Mouse (Mus musculus) testis, adult 2 months (tissue): ENCODE data around the gene Gm45234. TPM values are rescaled to one million over a fixed set of nuclear protein-coding genes. Genes with fewer than 3 reads are reported as not detected.

Source experiments
- H3K27ac ChIP-seq: fragments of 200-500 bp; 2 replicates; pipeline ENCODE4 v1.5.1; 2012; ENCODE audit warnings: low read depth, low read length; ENCODE audit not compliant: control insufficient read depth, insufficient read depth
- H3K27me3 ChIP-seq: fragments of 200-500 bp; 2 replicates; pipeline ENCODE4 v1.6.1; 2012; ENCODE audit warnings: mild to moderate bottlenecking, low read length, moderate library complexity; ENCODE audit not compliant: control insufficient read depth, insufficient read depth
- H3K36me3 ChIP-seq: fragments of 200-500 bp; 2 replicates; pipeline ENCODE4 v1.6.1; 2012; ENCODE audit warnings: mild to moderate bottlenecking, low read length; ENCODE audit not compliant: control insufficient read depth, insufficient read depth
- H3K4me1 ChIP-seq: fragments of 200-500 bp; 2 replicates; pipeline ENCODE4 v1.6.1; 2012; ENCODE audit warnings: low read length; ENCODE audit not compliant: control insufficient read depth, insufficient read depth
- H3K4me3 ChIP-seq: fragments of 200-500 bp; 2 replicates; pipeline ENCODE4 v1.5.1; 2012; ENCODE audit warnings: low read depth, mild to moderate bottlenecking, low read length, moderate library complexity, mixed read lengths; ENCODE audit not compliant: control insufficient read depth
- CTCF ChIP-seq: fragments of 200-500 bp; IDR thresholded peaks from 2 replicates; pipeline ENCODE4 v1.5.1; 2012; ENCODE audit warnings: low read depth, mild to moderate bottlenecking, inconsistent platforms, low read length, moderate library complexity; ENCODE audit not compliant: control insufficient read depth, insufficient read depth, insufficient replicate concordance
- POLR2A ChIP-seq: fragments of 200-500 bp; IDR thresholded peaks from 2 replicates; pipeline ENCODE4 v1.6.1; 2012; ENCODE audit warnings: low read depth, mild to moderate bottlenecking, inconsistent platforms, low read length, moderate library complexity; ENCODE audit not compliant: control insufficient read depth
- polyA plus RNA-seq: library from polyadenylated mRNA; depleted of rRNA; stranded (reverse); fragments of >200 nt; gene quantifications from 2 replicates; pipeline ENCODE4 v1.2.3, GENCODE M21; 2012

Gm45234 gene
- polyA plus RNA-seq, 1 experiment: 0.05 TPM

- Histone ChIP-seq H3K4me3 (no peak overlapping the region), H3K27me3 (no peaks in the 10 kb centered on the region), H3K4me1 (peaks cover 8% of the 10 kb centered on the region), H3K27ac (no peak overlapping the region), H3K36me3 (no peaks in the 10 kb centered on the region)
- TF ChIP-seq CTCF: no peak
- TF ChIP-seq POLR2A: no peak
These were observed 18.8 kb downstream of the Gm45234 start for GRCm38 (mm10) chr6:124737040-124737439.

- Histone ChIP-seq H3K27me3 (no peaks in the 10 kb centered on the region), H3K4me1 (no peaks in the 10 kb centered on the region; the same call in none of the 2 replicates), H3K4me3 (no peak overlapping the region), H3K27ac (no peak overlapping the region), H3K36me3 (no peaks in the 10 kb centered on the region)
- TF ChIP-seq POLR2A (no peak), CTCF (no peak)
These were observed 21.4 kb downstream of the Gm45234 start for GRCm38 (mm10) chr6:124734417-124734816.

- no peak overlapping the region for H3K4me3 ChIP-seq
- no peaks in the 10 kb centered on the region for H3K27me3 ChIP-seq
- H3K4me1 ChIP-seq: no peaks in the 10 kb centered on the region
- no peaks in the 10 kb centered on the region for H3K36me3 ChIP-seq
- no peak overlapping the region for H3K27ac ChIP-seq
- TF ChIP-seq CTCF (no peak), POLR2A (no peak)
These were observed 23.1 kb downstream of the Gm45234 start for GRCm38 (mm10) chr6:124732476-124733370.

- no peaks in the 10 kb centered on the region for H3K4me1 ChIP-seq
These were observed 24.8 kb downstream of the Gm45234 start for GRCm38 (mm10) chr6:124731038-124731437.

GRCm38 (mm10) chr6:124729850-124730705, 25.7 kb downstream of the Gm45234 start:
- Histone ChIP-seq H3K4me3 (no peak overlapping the region), H3K4me1 (no peaks in the 10 kb centered on the region), H3K27me3 (no peaks in the 10 kb centered on the region), H3K27ac (no peak overlapping the region), H3K36me3 (no peaks in the 10 kb centered on the region)
- TF ChIP-seq CTCF (no peak), POLR2A (no peak)

More at GRCm38 (mm10) chr6:124731038-124731437, 24.8 kb downstream of the Gm45234 start:
- H3K4me3 ChIP-seq: no peak overlapping the region
- no peak overlapping the region for H3K27ac ChIP-seq
- no peaks in the 10 kb centered on the region for H3K27me3 ChIP-seq
- H3K36me3 ChIP-seq: no peaks in the 10 kb centered on the region
- TF ChIP-seq POLR2A (no peak), CTCF (no peak)

- Histone ChIP-seq H3K4me1 (no peaks in the 10 kb centered on the region), H3K27ac (no peak overlapping the region), H3K27me3 (no peaks in the 10 kb centered on the region), H3K36me3 (no peaks in the 10 kb centered on the region), H3K4me3 (no peak overlapping the region)
- no peak for TF ChIP-seq CTCF
- TF ChIP-seq POLR2A: no peak
These were observed 27.2 kb downstream of the Gm45234 start for GRCm38 (mm10) chr6:124728621-124729020.

- Histone ChIP-seq H3K4me3 (no peak overlapping the region), H3K36me3 (no peaks in the 10 kb centered on the region), H3K27ac (no peak overlapping the region), H3K27me3 (no peaks in the 10 kb centered on the region), H3K4me1 (no peaks in the 10 kb centered on the region)
- no peak for TF ChIP-seq POLR2A
- TF ChIP-seq CTCF: no peak
These were observed 31.3 kb downstream of the Gm45234 start for GRCm38 (mm10) chr6:124724472-124724871.
